Mouse (Mus musculus): Measurements from ENCODE around the gene Smim14.

GRCm38 (mm10) chr5:65466911-65467310 lies 70.1 kb downstream of the Smim14 start:
- TF ChIP-seq CTCF (conservative IDR thresholded peaks at IDR 0.05; ENCODE audit: low read length) (no peak), POU5F1 (IDR thresholded peaks at IDR 0.05; ENCODE audit: borderline replicate concordance, low read length) (no peak), NANOG (IDR thresholded peaks at IDR 0.05; ENCODE audit: borderline replicate concordance, low read length) (no peak)

Data from E14TG2a.4 (cell line).